Mouse (Mus musculus) gastrocnemius, adult 8-10 months (tissue): ENCODE data around the gene Zfp977. TPM values are rescaled to one million over a fixed set of nuclear protein-coding genes. Genes with fewer than 3 reads are reported as not detected.
"Not testable (repeated sequence)": the region's sequence is repeated elsewhere in the genome, so short reads cannot be mapped to it uniquely, and the experiment has no call there.

Experiments
- DNase-seq, 2 experiments: peaks; one replicate each; pipeline ENCODE4 v3.0.0; 2022; ENCODE audit warnings: low spot score in 2 of 2
- microRNA-seq: library from miRNA; unstranded; fragments of <30 nt; microRNA quantifications from one replicate; pipeline ENCODE4 v1.2.0, GENCODE M21; 2022
- total RNA-seq, 4 experiments: library from RNA; stranded (reverse); gene quantifications; 2 replicates each; pipeline ENCODE4 v1.2.4; 2022

The Zfp977 gene
- total RNA-seq = under 1 TPM in 3 of 4 experiments, not detected in 1; 0.20 to 0.39 (median 0.22) TPM

GRCm38 (mm10) chr7:42592413-42592812 lies at the start of gene Zfp977:
Zfp977 (minus strand) TSS chr7:42592547.
- not testable (repeated sequence) for DNase-seq

- DNase-seq = not testable (repeated sequence)
These were observed 38.7 kb upstream of the Zfp977 start for GRCm38 (mm10) chr7:42631031-42631430.

- not testable (repeated sequence) for DNase-seq
These were observed 3.3 kb upstream of the Zfp977 start for GRCm38 (mm10) chr7:42595666-42596065.

- not testable (repeated sequence) for DNase-seq
These were observed 1.0 kb downstream of the Zfp977 start for GRCm38 (mm10) chr7:42591311-42591710.

- no peak for DNase-seq
These were observed 13.9 kb downstream of the Zfp977 start, which contains the start of gene Gm21028 for GRCm38 (mm10) chr7:42578488-42578887. Gm21028 (minus strand) TSS chr7:42578588.

GRCm38 (mm10) chr7:42551766-42552165 lies 40.6 kb downstream of the Zfp977 start:
- DNase-seq = no peak

Small RNA genes lying within 50 kb of the gene (microRNA-seq; reads per million reads assigned to microRNA genes)
- gene Gm24938 = not detected

Other genes with a start within 250 kb of the Zfp977 start
- not detected for gene 4933421I07Rik, start 144.4 kb downstream of the Zfp977 start, total RNA-seq
- 1 to 10 TPM; 3.7 to 5.1 (median 4.5) TPM for gene Zfp141, start 86.8 kb downstream of the Zfp977 start, total RNA-seq
- gene Gm21028, start 14.0 kb downstream of the Zfp977 start, total RNA-seq = not detected
- gene Zfp976, start 50.0 kb upstream of the Zfp977 start, total RNA-seq = 1 to 10 TPM in 2 of 4 experiments, under 1 TPM in 2; 0.94 to 1.8 (median 1.1) TPM
- gene Zfp975, start 100.2 kb upstream of the Zfp977 start, total RNA-seq = 1 to 10 TPM; 4.6 to 5.4 (median 5.0) TPM
- gene Gm17067, start 134.5 kb upstream of the Zfp977 start, total RNA-seq = not detected
- not detected for gene Vmn2r62, start 201.0 kb upstream of the Zfp977 start, total RNA-seq